Mouse (Mus musculus) MEL (cell line): Measurements from ENCODE around the gene Vsx1.

Source experiments
- CHD2 ChIP-seq: IDR thresholded peaks from 2 replicates; pipeline ENCODE4 v1.6.1; 2011; ENCODE audit warnings: low read length, improper control_type of control experiment
- CTCF ChIP-seq, 3 experiments: IDR thresholded peaks in 2 of 3; conservative IDR thresholded peaks in 1 of 3; 2 replicates each; pipeline ENCODE4 v1.5.1; 2011 to 2012; ENCODE audit warnings: low read length in 3 of 3, low read depth in 2 of 3, mild to moderate bottlenecking in 2 of 3, improper control_type of control experiment in 1 of 3, inconsistent platforms in 1 of 3, mixed read lengths in 1 of 3, moderate library complexity in 1 of 3; ENCODE audit not compliant: control insufficient read depth in 1 of 3, insufficient read depth in 1 of 3, poor library complexity in 1 of 3, severe bottlenecking in 1 of 3
- KAT2A ChIP-seq: conservative IDR thresholded peaks from 2 replicates; pipeline ENCODE4 v1.6.1; 2012; ENCODE audit warnings: low read depth, low read length, improper control_type of control experiment, inconsistent platforms
- MAFK ChIP-seq: IDR thresholded peaks from 2 replicates; pipeline ENCODE4 v1.6.1; 2011; ENCODE audit warnings: low read depth, mild to moderate bottlenecking, low read length, improper control_type of control experiment, borderline replicate concordance
- MAX ChIP-seq: IDR thresholded peaks from 2 replicates; pipeline ENCODE4 v1.6.1; 2011; ENCODE audit warnings: low read length, improper control_type of control experiment
- MYC ChIP-seq: IDR thresholded peaks from 2 replicates; pipeline ENCODE4 v1.6.1; 2011; ENCODE audit warnings: low read depth, mild to moderate bottlenecking, low read length, improper control_type of control experiment, moderate library complexity
- NELFE ChIP-seq: IDR thresholded peaks from 2 replicates; pipeline ENCODE4 v1.6.1; 2011; ENCODE audit warnings: low read depth, low read length, improper control_type of control experiment
- NRF1 ChIP-seq: IDR thresholded peaks from 2 replicates; pipeline ENCODE4 v1.6.1; 2014; ENCODE audit warnings: low read depth, mild to moderate bottlenecking, inconsistent platforms, low read length, improper control_type of control experiment, moderate library complexity; ENCODE audit not compliant: poor library complexity, insufficient read depth, severe bottlenecking
- POLR2AphosphoS2 ChIP-seq: IDR thresholded peaks from 2 replicates; pipeline ENCODE4 v1.6.1; 2011; ENCODE audit warnings: low read length, improper control_type of control experiment

GRCm38 (mm10) chr2:150643726-150644415 lies 45.3 kb downstream of the Vsx1 start:
- TF ChIP-seq POLR2AphosphoS2, result no peak
- TF ChIP-seq KAT2A, result no peak
- TF ChIP-seq NELFE, result no peak
- TF ChIP-seq MYC, result no peak
- no peak for TF ChIP-seq MAX
- no peak for TF ChIP-seq NRF1
- TF ChIP-seq CTCF (IDR thresholded peaks at IDR 0.05 in 2 of 3, conservative IDR thresholded peaks at IDR 0.05 in 1 of 3; ENCODE audit: control insufficient read depth in 1 of 3, insufficient read depth in 1 of 3, low read depth in 2 of 3, low read length in 3 of 3, poor library complexity in 1 of 3, severe bottlenecking in 1 of 3), result no peak
- no peak for TF ChIP-seq CHD2
- no peak for TF ChIP-seq MAFK
